Mouse (Mus musculus): ENCODE results near the gene Fam198a.

DNA sequence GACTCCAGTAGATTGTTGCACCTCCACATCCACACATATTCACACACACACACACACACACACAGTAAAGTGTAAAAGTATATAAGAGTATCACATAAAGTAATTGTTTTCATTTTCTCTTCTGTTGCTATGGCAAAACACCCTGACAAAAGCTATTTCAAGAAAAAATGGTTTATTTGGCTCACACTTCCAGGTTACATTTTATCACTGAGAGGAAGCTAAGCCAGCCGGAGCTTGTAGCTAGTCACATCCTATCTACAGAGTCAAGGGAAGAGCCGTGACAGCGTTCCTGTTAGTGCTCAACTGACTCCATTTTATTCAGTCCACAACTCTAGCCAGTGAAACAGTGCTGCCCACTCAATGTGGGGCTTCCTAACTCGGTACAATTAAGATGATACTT, 2.4 kb upstream of the Fam198a start:
- TF ChIP-seq POLR2A (IDR thresholded peaks at IDR 0.05; ENCODE audit: extremely low read depth, insufficient read depth, low read length): no peak
- no peak for TF ChIP-seq CTCF (IDR thresholded peaks at IDR 0.05; ENCODE audit: low read depth, low read length)

Data from liver, adult 2 months (tissue).